Mouse (Mus musculus): Measurements from ENCODE around the gene Fam234b.

DNA sequence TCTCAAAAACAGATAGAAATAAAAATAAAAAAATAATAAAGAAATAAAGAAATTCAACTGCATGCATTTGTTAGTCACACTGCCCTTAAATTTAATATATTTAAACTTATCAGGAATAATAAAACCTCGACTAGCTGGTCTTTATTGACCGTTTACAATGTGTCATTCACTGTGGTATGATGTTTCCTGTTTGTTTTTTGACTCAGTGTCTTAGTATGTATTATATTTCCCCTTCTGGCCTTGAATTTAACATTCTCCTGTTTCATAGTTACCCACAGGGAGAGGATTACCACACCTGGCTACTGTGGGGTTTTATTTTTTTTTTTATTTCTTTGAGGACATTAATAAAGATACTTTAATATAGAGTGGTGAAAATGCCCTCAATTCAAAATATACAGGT is 64.8 kb downstream of the Fam234b start:
- no peak for TF ChIP-seq CTCF (IDR thresholded peaks at IDR 0.05; ENCODE audit: borderline replicate concordance, extremely low read depth, insufficient read depth, insufficient read length)
- no peak for TF ChIP-seq POLR2A (IDR thresholded peaks at IDR 0.05; ENCODE audit: borderline replicate concordance, extremely low read depth, insufficient read depth, insufficient read length, poor library complexity, severe bottlenecking)
